Mouse (Mus musculus): ENCODE data around the gene Shisa8.
A peak's percentile ranks its signal among the peaks of the same experiment; 100 is the strongest.

Shisa8 gene

GRCm38 (mm10) chr15:82182311-82182710 is 30.3 kb downstream of the Shisa8 start:
- DNase-seq (ENCODE audit: extremely low spot score, low read depth, low spot score) = no peak

DNA sequence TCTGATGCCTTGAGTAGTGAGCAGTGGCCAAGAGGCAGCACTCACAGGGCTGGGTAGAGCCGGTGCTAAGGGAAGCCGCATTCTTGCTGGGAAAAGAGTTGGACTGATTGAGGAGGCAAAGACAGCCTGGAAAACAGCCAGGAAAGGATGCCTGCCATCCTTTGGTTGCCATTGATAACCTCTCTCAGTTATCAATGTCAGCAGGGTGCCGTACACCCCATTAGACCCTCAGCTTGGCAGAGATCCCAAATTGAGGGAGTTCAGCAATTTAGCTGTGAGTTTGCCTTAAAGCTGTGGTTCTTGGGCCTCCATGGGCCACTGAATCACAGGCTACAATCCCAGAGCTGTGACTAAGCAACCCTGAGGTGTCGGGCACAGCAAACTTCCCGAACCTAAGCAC is 31.5 kb downstream of the Shisa8 start:
- DNase-seq (ENCODE audit: extremely low spot score, low read depth, low spot score) = no peak

GRCm38 (mm10) chr15:82177743-82178290 is 34.8 kb downstream of the Shisa8 start:
- no peak for DNase-seq (ENCODE audit: extremely low spot score, low read depth, low spot score)

DNA sequence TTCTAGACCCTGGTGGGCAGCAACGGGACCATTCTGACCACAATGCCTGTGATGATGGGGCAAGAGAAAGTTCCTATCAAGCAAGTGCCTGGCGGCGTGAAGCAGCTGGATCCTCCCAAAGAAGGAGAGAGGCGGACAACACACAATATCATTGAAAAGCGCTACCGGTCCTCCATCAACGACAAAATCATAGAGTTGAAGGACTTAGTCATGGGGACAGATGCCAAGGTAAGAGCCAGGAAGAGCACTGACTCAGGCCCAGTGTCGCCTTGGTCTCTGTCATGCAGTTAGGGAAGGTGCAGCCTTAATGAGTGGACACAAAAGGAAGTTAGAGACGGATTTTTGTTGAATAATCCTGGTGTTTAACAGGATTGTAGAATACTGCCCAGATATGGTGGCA is 37.5 kb downstream of the Shisa8 start:
- DNase-seq (ENCODE audit: extremely low spot score, low read depth, low spot score) = no peak

DNA sequence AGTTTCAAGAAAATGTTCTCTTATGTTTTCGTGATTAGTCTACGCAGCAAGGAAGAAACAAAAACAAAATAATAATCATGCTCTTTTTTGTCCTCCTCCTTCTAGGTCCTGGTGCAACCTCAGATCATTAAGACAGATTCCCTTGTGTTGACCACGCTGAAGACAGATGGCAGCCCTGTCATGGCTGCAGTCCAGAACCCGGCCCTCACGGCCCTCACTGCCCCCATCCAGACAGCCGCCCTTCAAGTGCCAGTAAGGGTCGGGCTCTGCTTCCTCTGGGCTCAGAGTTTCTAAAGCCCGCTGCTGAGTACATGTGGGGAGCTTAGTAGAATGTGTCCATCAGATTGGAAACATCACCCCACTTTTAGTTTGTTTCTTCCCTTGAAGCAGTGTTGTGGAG is 40.0 kb downstream of the Shisa8 start:
- DNase-seq (ENCODE audit: extremely low spot score, low read depth, low spot score) = no peak

- DNase-seq (ENCODE audit: extremely low spot score, low read depth, low spot score) = no peak
Observed at GRCm38 (mm10) chr15:82170437-82171377, 41.9 kb downstream of the Shisa8 start.

- DNase-seq (ENCODE audit: extremely low spot score, low read depth, low spot score) = no peak
Observed at GRCm38 (mm10) chr15:82169671-82170070, 42.9 kb downstream of the Shisa8 start.

DNA sequence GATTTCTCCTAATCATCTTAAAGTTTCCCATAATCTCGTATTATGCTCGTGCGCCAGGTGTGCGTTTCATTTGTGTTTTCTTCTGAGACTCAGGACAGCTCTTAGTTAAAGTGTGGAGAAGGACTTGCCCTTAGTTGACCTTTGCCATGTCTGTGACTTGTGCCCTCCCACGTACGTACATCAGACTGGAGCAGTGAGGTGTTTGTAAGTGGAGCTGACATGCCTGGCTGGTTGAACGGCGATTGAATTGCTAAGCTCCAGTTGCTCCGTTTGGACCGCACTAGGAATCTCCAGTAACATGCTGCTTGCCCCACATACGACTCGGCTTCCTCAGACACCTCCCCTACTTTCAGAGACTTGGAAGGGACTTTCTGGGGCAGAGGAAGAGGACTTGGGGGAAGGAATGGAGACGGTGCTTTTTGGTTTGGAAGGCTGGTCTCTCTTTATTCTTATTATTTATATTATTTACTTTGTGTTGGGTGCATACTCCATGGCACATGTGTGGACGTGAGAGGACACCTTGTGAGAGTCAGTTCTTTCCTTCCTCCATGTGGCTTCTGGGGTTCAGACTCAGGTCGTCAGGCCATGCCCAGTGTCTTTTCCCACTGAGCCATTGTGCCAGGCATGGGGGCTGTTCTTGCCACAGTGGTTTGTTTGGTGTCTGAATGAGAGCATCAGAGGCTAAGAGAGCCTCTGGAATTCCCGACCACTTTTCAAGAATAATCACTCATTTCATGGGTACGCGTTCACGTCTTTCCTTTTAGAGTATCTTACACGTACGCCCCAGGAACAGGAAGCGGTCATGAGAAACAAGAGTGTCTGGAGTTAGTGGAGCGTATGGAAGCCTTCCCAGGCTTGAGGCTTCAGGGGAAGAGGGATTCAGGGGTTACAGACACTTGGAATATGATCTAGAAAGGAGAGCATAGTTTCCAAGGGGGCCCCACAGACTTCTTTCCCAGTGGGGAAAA is 45.1 kb downstream of the Shisa8 start:
- no peak for DNase-seq (ENCODE audit: extremely low spot score, low read depth, low spot score)

GRCm38 (mm10) chr15:82166240-82167100 is 46.1 kb downstream of the Shisa8 start:
- DNase-seq (ENCODE audit: extremely low spot score, low read depth, low spot score) = no peak

DNA sequence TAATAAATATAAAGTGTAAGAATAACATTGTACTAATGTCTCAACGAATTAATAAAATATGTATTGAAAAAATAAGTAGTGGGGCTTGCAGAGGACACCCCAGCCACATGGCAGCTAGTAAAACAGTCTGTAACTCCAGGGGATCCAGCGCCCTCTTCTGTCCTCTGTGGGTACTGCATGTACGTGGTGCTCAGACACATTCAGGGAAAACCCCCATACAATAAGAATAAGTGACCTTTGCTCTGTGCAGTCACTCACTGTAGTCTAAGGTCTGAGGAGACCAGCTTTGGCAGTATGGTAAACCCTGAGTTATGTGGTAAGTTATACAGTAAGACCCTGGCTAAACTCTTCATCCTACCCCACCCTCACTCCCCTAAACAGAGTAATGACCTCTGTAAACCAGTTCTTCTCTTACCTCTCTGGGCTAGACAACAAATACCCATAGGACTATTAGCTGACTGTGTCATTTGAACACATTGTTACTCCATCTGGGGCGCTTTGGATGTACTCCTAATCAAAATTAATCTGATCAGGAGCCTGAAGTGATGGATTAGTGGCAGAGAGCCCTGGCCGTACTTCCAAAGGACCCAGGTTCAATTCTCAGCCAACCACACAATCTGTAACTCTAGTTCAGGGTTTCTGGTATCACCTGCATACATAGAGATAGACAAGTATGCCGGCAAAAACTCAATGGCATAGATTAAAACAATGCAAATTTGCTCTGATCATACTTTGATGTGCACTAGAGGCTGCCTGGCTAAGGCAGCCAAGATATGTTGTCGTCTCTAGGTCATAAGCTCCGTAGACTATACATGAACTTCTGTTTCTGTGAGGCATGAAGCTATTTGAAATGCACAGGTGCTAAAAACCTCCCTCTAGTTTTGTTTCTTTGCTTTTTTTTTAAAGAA is 47.0 kb downstream of the Shisa8 start:
- peak; percentile 56 for DNase-seq (ENCODE audit: extremely low spot score, low read depth, low spot score)

- no peak for DNase-seq (ENCODE audit: extremely low spot score, low read depth, low spot score)
Observed at GRCm38 (mm10) chr15:82164496-82164895, 48.1 kb downstream of the Shisa8 start.

- DNase-seq (ENCODE audit: extremely low spot score, low read depth, low spot score) = no peak
Observed at GRCm38 (mm10) chr15:82164061-82164399, 48.6 kb downstream of the Shisa8 start.

DNA sequence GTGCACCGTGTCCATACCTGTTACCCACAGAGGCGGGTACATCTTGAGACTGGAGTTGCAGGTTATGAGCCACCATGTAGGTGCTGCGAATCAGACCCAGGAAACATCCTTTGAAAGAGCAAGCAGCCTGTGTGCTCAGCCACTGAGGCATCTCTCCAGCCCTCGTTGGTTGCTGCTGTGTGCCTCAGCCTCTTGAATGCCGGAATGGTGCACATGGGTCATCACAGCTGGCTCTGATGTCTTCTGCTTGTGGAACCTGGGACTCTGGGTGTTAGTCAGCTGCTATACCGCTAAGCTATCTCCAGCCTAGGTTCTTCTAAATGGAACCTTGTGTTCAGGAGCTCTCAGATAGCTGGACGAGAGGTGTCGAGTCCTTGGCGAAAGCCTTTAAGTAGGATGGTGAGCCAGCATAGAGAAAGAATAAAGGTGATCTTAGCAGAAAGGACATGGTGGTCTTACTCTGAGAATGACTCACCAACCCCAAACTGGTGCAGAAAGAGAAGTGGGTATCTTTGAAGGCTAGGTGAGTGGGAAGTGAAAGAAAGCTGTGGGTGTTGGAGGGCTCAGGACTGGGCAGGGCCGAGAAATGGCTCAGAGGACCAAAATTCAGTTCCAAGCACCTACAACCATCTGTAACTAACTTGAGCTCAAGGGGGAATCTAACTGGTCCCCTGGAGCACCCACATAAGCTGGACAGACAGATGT is 49.1 kb downstream of the Shisa8 start:
- DNase-seq (ENCODE audit: extremely low spot score, low read depth, low spot score) = no peak

DNA sequence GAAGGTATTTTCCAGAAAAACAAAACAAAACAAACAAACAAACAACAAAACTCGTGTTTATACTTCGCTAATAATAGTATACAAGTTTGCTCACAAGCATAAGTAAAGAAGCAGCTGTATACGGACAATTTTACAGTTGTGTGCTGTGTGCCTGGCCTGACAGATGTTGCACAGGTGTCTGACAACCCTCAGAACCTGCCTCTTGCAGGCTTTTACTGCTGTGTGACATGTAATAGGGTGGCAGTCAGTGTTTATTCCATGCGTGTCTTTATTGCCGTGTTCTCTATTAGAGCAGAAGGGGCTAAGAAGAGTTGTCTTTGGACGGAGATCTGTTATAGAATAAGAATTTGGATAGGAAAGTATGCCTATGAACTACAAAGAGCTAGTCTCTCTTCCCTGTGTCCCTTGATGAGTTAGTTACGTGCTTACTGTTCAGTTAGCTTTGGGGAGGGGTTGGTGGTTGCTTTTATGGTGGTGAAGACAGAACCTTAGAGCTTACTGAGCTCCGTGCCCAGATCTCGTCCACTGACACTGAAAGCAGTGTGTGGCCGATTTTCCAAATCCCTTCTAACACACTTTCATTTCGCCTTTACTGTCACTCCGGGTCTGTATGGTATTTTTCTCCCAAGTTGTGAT is 50.5 kb downstream of the Shisa8 start:
- no peak for DNase-seq (ENCODE audit: extremely low spot score, low read depth, low spot score)

DNA sequence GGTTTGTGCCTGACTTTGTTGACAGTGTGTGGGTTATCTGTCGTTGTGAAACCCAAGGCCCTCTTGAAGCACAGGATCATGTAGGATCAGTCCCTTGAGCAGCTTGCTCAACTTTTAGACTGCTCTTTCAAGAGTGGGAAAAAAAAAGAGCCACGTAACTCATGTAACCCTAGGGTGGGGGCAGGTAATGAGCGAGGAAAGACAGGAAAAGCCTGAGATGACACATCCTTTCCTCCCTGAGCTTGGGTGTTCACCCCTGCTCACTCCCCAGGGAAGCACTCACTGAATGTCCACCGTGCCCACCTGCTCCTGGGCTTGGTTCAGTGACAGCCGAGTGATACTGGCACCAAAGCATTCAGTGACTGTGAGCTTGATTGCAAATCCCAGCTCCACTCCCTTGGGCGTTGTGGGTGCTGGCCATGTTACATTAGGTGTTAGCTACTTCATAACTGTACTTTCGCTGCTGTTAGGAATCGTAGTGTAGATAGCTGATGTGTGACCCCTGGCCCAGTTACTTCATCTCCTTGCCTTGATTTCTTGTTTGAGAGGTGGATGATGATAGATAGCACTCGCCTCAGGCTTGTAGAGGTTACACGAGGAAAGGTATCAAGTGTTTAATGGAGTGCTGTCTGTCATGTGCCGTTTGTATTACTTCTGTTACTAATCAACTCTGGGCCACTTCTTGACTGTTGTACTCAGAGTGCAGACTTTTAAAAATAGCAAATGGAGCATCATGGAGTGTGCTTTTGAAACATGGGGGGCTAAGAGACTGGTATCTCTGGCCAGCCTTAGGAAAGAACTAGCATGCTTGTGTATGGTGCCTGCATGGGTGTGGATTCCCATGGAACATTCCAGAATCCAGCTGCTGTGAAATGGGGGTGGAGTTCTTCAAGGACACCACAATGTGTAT is 51.6 kb downstream of the Shisa8 start:
- DNase-seq (ENCODE audit: extremely low spot score, low read depth, low spot score) = no peak

- DNase-seq (ENCODE audit: extremely low spot score, low read depth, low spot score) = no peak
Observed at GRCm38 (mm10) chr15:82159471-82159870, 53.1 kb downstream of the Shisa8 start.

GRCm38 (mm10) chr15:82158243-82159035 is 54.2 kb downstream of the Shisa8 start:
- no peak for DNase-seq (ENCODE audit: extremely low spot score, low read depth, low spot score)
